Mouse (Mus musculus): ENCODE measurements around the gene Rapgef1. TPM values are rescaled to one million over a fixed set of nuclear protein-coding genes. Genes with fewer than 3 reads are reported as not detected.

The Rapgef1 gene
- polyA plus RNA-seq (2012; rRNA removed), result 85.8 and 91.8 TPM in 2 replicates

- no peak for TF ChIP-seq POLR2A (IDR thresholded peaks at IDR 0.05; ENCODE audit: extremely low read depth, insufficient read depth, low read length)
- TF ChIP-seq CTCF (IDR thresholded peaks at IDR 0.05; ENCODE audit: extremely low read depth, insufficient read depth, low read length), result peak; percentile 98
- Histone ChIP-seq H3K4me1 (ENCODE audit: control insufficient read depth, insufficient read depth, low read length) (peaks cover 9% of the 10 kb centered on the region), H3K4me3 (ENCODE audit: insufficient read depth, low read length) (peak within 1 kb of the TSS; percentile 67), H3K27ac (ENCODE audit: insufficient read depth, low read length) (no peak within 1 kb of the TSS)
Observed at GRCm38 (mm10) chr2:29619484-29620300, at the start of gene Rapgef1. Gene Rapgef1 (plus strand): TSS chr2:29619720.

GRCm38 (mm10) chr2:29571921-29572700 is 47.4 kb upstream of the Rapgef1 start:
- 0 out of 2 replicates have a peak, but pooled peaks have one; percentile 4 for TF ChIP-seq CTCF (IDR thresholded peaks at IDR 0.05; ENCODE audit: extremely low read depth, insufficient read depth, low read length)
- TF ChIP-seq POLR2A (IDR thresholded peaks at IDR 0.05; ENCODE audit: extremely low read depth, insufficient read depth, low read length), result no peak
- H3K4me1 ChIP-seq (ENCODE audit: control insufficient read depth, insufficient read depth, low read length), result no peaks in the 10 kb centered on the region
- H3K4me3 ChIP-seq (ENCODE audit: insufficient read depth, low read length), result no peak overlapping the region
- H3K27ac ChIP-seq (ENCODE audit: insufficient read depth, low read length), result no peak overlapping the region

GRCm38 (mm10) chr2:29572811-29573427 is 46.6 kb upstream of the Rapgef1 start:
- Histone ChIP-seq H3K4me3 (ENCODE audit: insufficient read depth, low read length) (no peak overlapping the region), H3K4me1 (ENCODE audit: control insufficient read depth, insufficient read depth, low read length) (no peaks in the 10 kb centered on the region), H3K27ac (ENCODE audit: insufficient read depth, low read length) (no peak overlapping the region)
- TF ChIP-seq CTCF (IDR thresholded peaks at IDR 0.05; ENCODE audit: extremely low read depth, insufficient read depth, low read length) (no peak), POLR2A (IDR thresholded peaks at IDR 0.05; ENCODE audit: extremely low read depth, insufficient read depth, low read length) (no peak)

- Histone ChIP-seq H3K27ac (ENCODE audit: insufficient read depth, low read length) (no peak overlapping the region), H3K4me3 (ENCODE audit: insufficient read depth, low read length) (no peak overlapping the region), H3K4me1 (ENCODE audit: control insufficient read depth, insufficient read depth, low read length) (no peaks in the 10 kb centered on the region)
- TF ChIP-seq POLR2A (IDR thresholded peaks at IDR 0.05; ENCODE audit: extremely low read depth, insufficient read depth, low read length) (no peak), CTCF (IDR thresholded peaks at IDR 0.05; ENCODE audit: extremely low read depth, insufficient read depth, low read length) (no peak)
Observed at GRCm38 (mm10) chr2:29573591-29573990, 45.9 kb upstream of the Rapgef1 start.

GRCm38 (mm10) chr2:29574187-29574586 is 45.3 kb upstream of the Rapgef1 start:
- H3K4me3 ChIP-seq (ENCODE audit: insufficient read depth, low read length), result no peak overlapping the region
- TF ChIP-seq POLR2A (IDR thresholded peaks at IDR 0.05; ENCODE audit: extremely low read depth, insufficient read depth, low read length), result no peak
- no peak for TF ChIP-seq CTCF (IDR thresholded peaks at IDR 0.05; ENCODE audit: extremely low read depth, insufficient read depth, low read length)
- no peak overlapping the region for H3K27ac ChIP-seq (ENCODE audit: insufficient read depth, low read length)
- H3K4me1 ChIP-seq (ENCODE audit: control insufficient read depth, insufficient read depth, low read length), result no peaks in the 10 kb centered on the region

- Histone ChIP-seq H3K4me1 (ENCODE audit: control insufficient read depth, insufficient read depth, low read length) (no peaks in the 10 kb centered on the region), H3K27ac (ENCODE audit: insufficient read depth, low read length) (no peak overlapping the region), H3K4me3 (ENCODE audit: insufficient read depth, low read length) (no peak overlapping the region)
- peak; percentile 99 for TF ChIP-seq CTCF (IDR thresholded peaks at IDR 0.05; ENCODE audit: extremely low read depth, insufficient read depth, low read length)
- no peak for TF ChIP-seq POLR2A (IDR thresholded peaks at IDR 0.05; ENCODE audit: extremely low read depth, insufficient read depth, low read length)
Observed at GRCm38 (mm10) chr2:29582415-29582814, 37.1 kb upstream of the Rapgef1 start.

GRCm38 (mm10) chr2:29586017-29586702 is 33.4 kb upstream of the Rapgef1 start:
- Histone ChIP-seq H3K27ac (ENCODE audit: insufficient read depth, low read length) (no peak overlapping the region), H3K4me3 (ENCODE audit: insufficient read depth, low read length) (no peak overlapping the region), H3K4me1 (ENCODE audit: control insufficient read depth, insufficient read depth, low read length) (no peaks in the 10 kb centered on the region)
- TF ChIP-seq POLR2A (IDR thresholded peaks at IDR 0.05; ENCODE audit: extremely low read depth, insufficient read depth, low read length), result no peak
- TF ChIP-seq CTCF (IDR thresholded peaks at IDR 0.05; ENCODE audit: extremely low read depth, insufficient read depth, low read length), result no peak

- no peak overlapping the region for H3K27ac ChIP-seq (ENCODE audit: insufficient read depth, low read length)
- TF ChIP-seq CTCF (IDR thresholded peaks at IDR 0.05; ENCODE audit: extremely low read depth, insufficient read depth, low read length), result no peak
- TF ChIP-seq POLR2A (IDR thresholded peaks at IDR 0.05; ENCODE audit: extremely low read depth, insufficient read depth, low read length), result no peak
Observed at GRCm38 (mm10) chr2:29588006-29588405, 31.5 kb upstream of the Rapgef1 start.

GRCm38 (mm10) chr2:29589266-29589665 is 30.3 kb upstream of the Rapgef1 start:
- no peaks in the 10 kb centered on the region for H3K4me1 ChIP-seq (ENCODE audit: control insufficient read depth, insufficient read depth, low read length)
- H3K4me3 ChIP-seq (ENCODE audit: insufficient read depth, low read length), result no peak overlapping the region
- no peak overlapping the region for H3K27ac ChIP-seq (ENCODE audit: insufficient read depth, low read length)
- TF ChIP-seq POLR2A (IDR thresholded peaks at IDR 0.05; ENCODE audit: extremely low read depth, insufficient read depth, low read length) (no peak), CTCF (IDR thresholded peaks at IDR 0.05; ENCODE audit: extremely low read depth, insufficient read depth, low read length) (0 out of 2 replicates have a peak, but pooled peaks have one; percentile 15)

More at GRCm38 (mm10) chr2:29588006-29588405, 31.5 kb upstream of the Rapgef1 start:
- Histone ChIP-seq H3K4me1 (ENCODE audit: control insufficient read depth, insufficient read depth, low read length) (no peaks in the 10 kb centered on the region), H3K4me3 (ENCODE audit: insufficient read depth, low read length) (no peak overlapping the region)

Data from cortical plate, adult 2 months (tissue).